In the genomic region with DNA sequence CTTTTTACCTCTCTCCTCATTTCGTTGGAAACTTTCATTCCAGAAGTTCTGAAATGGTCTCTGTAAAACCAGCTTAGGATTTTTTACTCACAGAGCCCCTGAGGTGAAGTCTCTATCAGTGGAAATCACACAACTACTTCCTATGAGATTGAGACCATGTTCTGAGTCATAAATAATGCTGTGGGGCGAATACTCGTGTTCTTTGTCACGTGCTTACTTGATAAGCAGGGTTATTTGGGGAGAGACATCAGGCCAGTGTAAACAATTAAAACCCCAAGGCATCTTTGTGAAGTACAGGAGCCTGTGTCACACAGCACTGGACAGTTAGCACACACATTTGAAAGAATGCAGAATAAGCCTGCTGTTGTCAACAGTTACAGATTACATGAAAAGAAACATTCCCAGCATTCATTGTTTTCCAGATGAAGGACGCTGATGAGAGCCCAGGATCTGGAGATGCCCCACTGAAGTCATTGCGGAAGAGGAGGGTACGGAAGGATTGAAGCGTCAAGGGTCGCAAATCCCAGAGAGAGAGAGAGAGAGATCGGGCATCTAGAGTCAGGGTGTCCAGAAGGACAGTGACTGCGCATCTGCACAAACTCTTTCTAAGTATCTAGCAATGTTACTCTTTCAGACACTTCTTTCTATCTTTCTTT, we compare ENCODE assay signal across 29 mouse cellular contexts. TPM values are rescaled to one million over a fixed set of nuclear protein-coding genes. Genes with fewer than 3 reads are reported as not detected.
DNase-seq lines count a peak whose midpoint lies in the region; ATAC-seq and TF ChIP-seq lines count a peak whose summit lies in the region.
"Had no signal": no experiment of that assay in that cellular context is flagged by ENCODE, and none has a peak within 500 bp of the region (broad histone marks: within the 10 kb centered on the region; RNA-seq: fewer than 3 reads in every experiment).

No protein-coding gene starts in this region.

- TF ChIP-seq CTCF in liver, postnatal 0 days (IDR thresholded peaks at IDR 0.05; ENCODE audit: low read depth), result no peak

- H3K9ac ChIP-seq in heart, embryonic 14.5 days (ENCODE audit: low read length), result no peak overlapping the region
- H3K9ac ChIP-seq in liver, embryonic 13.5 days, result no peak overlapping the region
- no peak overlapping the region for H3K9ac ChIP-seq in liver, postnatal 0 days (replicated peaks)
- H3K9ac ChIP-seq in neural tube, embryonic 15.5 days (replicated peaks), result no peak overlapping the region
- no peak overlapping the region for H3K9ac ChIP-seq in hindbrain, embryonic 13.5 days
- H3K9ac ChIP-seq: forebrain, embryonic 13.5 days; heart, embryonic 15.5 days; hindbrain, embryonic 14.5 days; midbrain, embryonic 13.5 days; neural tube, embryonic 13.5 days had no signal

- 0 out of 2 replicates have a peak overlapping the region, but pooled peaks have one; percentile 6 for H3K4me2 ChIP-seq in heart, embryonic 14.5 days (ENCODE audit: low read length)
- H3K4me2 ChIP-seq in liver, embryonic 13.5 days, result no peak overlapping the region
- H3K4me2 ChIP-seq in liver, postnatal 0 days (ENCODE audit: low read depth, low read length), result no peak overlapping the region
- H3K4me2 ChIP-seq in neural tube, embryonic 15.5 days, result no peak overlapping the region
- no peak overlapping the region for H3K4me2 ChIP-seq in hindbrain, embryonic 13.5 days
- H3K4me2 ChIP-seq: forebrain, embryonic 13.5 days; heart, embryonic 15.5 days; hindbrain, embryonic 14.5 days; midbrain, embryonic 13.5 days; neural tube, embryonic 13.5 days had no signal

- no peaks in the 10 kb centered on the region for H3K36me3 ChIP-seq in heart, embryonic 14.5 days (ENCODE audit: control insufficient read depth, insufficient read depth, low read length)
- H3K36me3 ChIP-seq in liver, embryonic 13.5 days, result no peaks in the 10 kb centered on the region
- no peaks in the 10 kb centered on the region for H3K36me3 ChIP-seq in liver, postnatal 0 days (replicated peaks; ENCODE audit: insufficient read depth, low read length)
- H3K36me3 ChIP-seq in neural tube, embryonic 15.5 days, result peaks cover 8% of the 10 kb centered on the region; the same call in 1 of the 2 replicates
- H3K36me3 ChIP-seq in hindbrain, embryonic 13.5 days, result no peaks in the 10 kb centered on the region
- H3K36me3 ChIP-seq: heart, embryonic 15.5 days; midbrain, embryonic 13.5 days; neural tube, embryonic 13.5 days had no signal

- no peaks in the 10 kb centered on the region for H3K9me3 ChIP-seq in heart, embryonic 14.5 days (ENCODE audit: control insufficient read depth, low read length)
- no peaks in the 10 kb centered on the region for H3K9me3 ChIP-seq in liver, embryonic 13.5 days (replicated peaks)
- no peaks in the 10 kb centered on the region for H3K9me3 ChIP-seq in liver, postnatal 0 days (ENCODE audit: low read length)
- no peaks in the 10 kb centered on the region for H3K9me3 ChIP-seq in neural tube, embryonic 15.5 days (replicated peaks)
- no peaks in the 10 kb centered on the region for H3K9me3 ChIP-seq in hindbrain, embryonic 13.5 days
- H3K9me3 ChIP-seq: forebrain, embryonic 13.5 days; heart, embryonic 15.5 days; midbrain, embryonic 13.5 days; neural tube, embryonic 13.5 days had no signal

- peaks cover 0 to 8% of the 10 kb centered on the region in 2 experiments; a peak in 1 of 4 replicates for H3K4me1 ChIP-seq in heart, embryonic 14.5 days (ENCODE audit: control insufficient read depth in 2 of 2, insufficient read depth in 2 of 2, low read length in 2 of 2)
- H3K4me1 ChIP-seq in liver, embryonic 13.5 days (replicated peaks), result peaks cover 85% of the 10 kb centered on the region
- peaks cover 10% of the 10 kb centered on the region for H3K4me1 ChIP-seq in liver, postnatal 0 days (ENCODE audit: insufficient read depth)
- no peaks in the 10 kb centered on the region for H3K4me1 ChIP-seq in neural tube, embryonic 15.5 days
- H3K4me1 ChIP-seq in hindbrain, embryonic 13.5 days (replicated peaks), result no peaks in the 10 kb centered on the region
- H3K4me1 ChIP-seq: forebrain, embryonic 13.5 days had no signal

- no peak for ATAC-seq in heart, embryonic 14.5 days (ENCODE audit: insufficient number of reproducible peaks, insufficient read depth, low FRiP score, low read depth)
- ATAC-seq in liver, embryonic 13.5 days (ENCODE audit: low read depth), result no peak
- ATAC-seq in liver, postnatal 0 days, result no peak
- no peak for ATAC-seq in neural tube, embryonic 15.5 days (ENCODE audit: low FRiP score)
- ATAC-seq in hindbrain, embryonic 13.5 days (ENCODE audit: low FRiP score), result no peak
- ATAC-seq: activated CD4-positive, CD25-positive, alpha-beta regulatory T cell, adult 4 months; forebrain, embryonic 13.5 days; intestine, postnatal 0 days; midbrain, embryonic 13.5 days had no signal

- H3K4me3 ChIP-seq in heart, embryonic 14.5 days (ENCODE audit: control insufficient read depth in 1 of 2, insufficient read depth in 1 of 2, low read depth in 1 of 2, low read length in 2 of 2), result no peak overlapping the region
- H3K4me3 ChIP-seq in liver, embryonic 13.5 days (replicated peaks), result no peak overlapping the region
- no peak overlapping the region for H3K4me3 ChIP-seq in liver, postnatal 0 days (ENCODE audit: low read depth, low read length)
- H3K4me3 ChIP-seq in neural tube, embryonic 15.5 days (replicated peaks), result no peak overlapping the region
- no peak overlapping the region for H3K4me3 ChIP-seq in hindbrain, embryonic 13.5 days
- H3K4me3 ChIP-seq: forebrain, embryonic 13.5 days; heart, embryonic 15.5 days; midbrain, embryonic 13.5 days; neural tube, embryonic 13.5 days had no signal

- WGBS in heart, embryonic 14.5 days, result 38% methylated on average over 11 of the region's 11 CpGs
- whole genome bisulfite sequencing in liver, embryonic 13.5 days (ENCODE audit: insufficient replicate concordance), result 60% methylated on average over 11 of the region's 11 CpGs
- 68% methylated on average over 11 of the region's 11 CpGs for WGBS in liver, postnatal 0 days (ENCODE audit: insufficient replicate concordance)
- 68% methylated on average over 11 of the region's 11 CpGs for WGBS in neural tube, embryonic 15.5 days
- WGBS in hindbrain, embryonic 13.5 days, result 80% methylated on average over 11 of the region's 11 CpGs

- no peak for DNase-seq in heart, adult 9 months (ENCODE audit: low spot score in 2 of 2)
- DNase-seq in liver, embryonic 13.5 days, result no peak
- DNase-seq in liver, postnatal 0 days, result no peak
- DNase-seq in ES-CJ7 (ENCODE audit: low read depth, low spot score), result peak; percentile 76
- DNase-seq in ZHBTc4 (ENCODE audit: low read depth, low spot score), result peak; percentile 81
- DNase-seq: adrenal gland, adult 2 months; adrenal gland, postnatal 36 days; B cell, adult 2 months; cerebellum, adult 18-20 months; cerebellum, postnatal 14 days; gastrocnemius, postnatal 10 days; kidney, postnatal 10 days; layer of hippocampus, adult 9-11 months; retina, postnatal 1 day; right cerebral cortex, postnatal 14 days; thymus, postnatal 4 days had no signal

- H3K27me3 ChIP-seq in heart, embryonic 14.5 days (ENCODE audit: control insufficient read depth, insufficient read depth, low read length), result peaks cover 38% of the 10 kb centered on the region
- no peaks in the 10 kb centered on the region for H3K27me3 ChIP-seq in liver, embryonic 13.5 days
- H3K27me3 ChIP-seq in liver, postnatal 0 days (ENCODE audit: insufficient read depth, low read length), result no peaks in the 10 kb centered on the region
- H3K27me3 ChIP-seq in neural tube, embryonic 15.5 days (replicated peaks), result no peaks in the 10 kb centered on the region
- H3K27me3 ChIP-seq in hindbrain, embryonic 13.5 days, result no peaks in the 10 kb centered on the region
- H3K27me3 ChIP-seq: forebrain, embryonic 13.5 days; midbrain, embryonic 13.5 days; neural tube, embryonic 13.5 days had no signal

- no peak for TF ChIP-seq EP300 in liver, postnatal 0 days (IDR thresholded peaks at IDR 0.05; ENCODE audit: low read depth)

- H3K27ac ChIP-seq in heart, embryonic 14.5 days (replicated peaks in 1 of 2; ENCODE audit: control insufficient read depth in 1 of 2, insufficient read depth in 1 of 2, low read depth in 2 of 2, low read length in 2 of 2), result no peak overlapping the region
- peak overlapping the region; percentile 67 for H3K27ac ChIP-seq in liver, embryonic 13.5 days
- no peak overlapping the region for H3K27ac ChIP-seq in liver, postnatal 0 days (ENCODE audit: low read depth)
- H3K27ac ChIP-seq in neural tube, embryonic 15.5 days (replicated peaks), result no peak overlapping the region
- no peak overlapping the region for H3K27ac ChIP-seq in hindbrain, embryonic 13.5 days
- H3K27ac ChIP-seq: forebrain, embryonic 13.5 days; heart, embryonic 15.5 days; hindbrain, embryonic 14.5 days; macrophage; midbrain, embryonic 13.5 days; neural tube, embryonic 13.5 days had no signal

RNA-seq across cellular contexts. Expression of gene Scoc, which starts 32.0 kb away (rescaled TPM):
- 76.3 and 79.9 TPM in 2 replicates for polyA plus RNA-seq in heart, embryonic 14.5 days (2014; fragmentation: Nextera tagmentation; extraction: Ambion mirVana)
- polyA plus RNA-seq in liver, embryonic 13.5 days (2015; fragmentation: Nextera tagmentation; extraction: Ambion mirVana), result 75.5 and 95.5 TPM in 2 replicates
- polyA plus RNA-seq in liver, postnatal 0 days (2015; fragmentation: Nextera tagmentation; extraction: Ambion mirVana), result 40.8 and 48.0 TPM in 2 replicates
- polyA plus RNA-seq in neural tube, embryonic 15.5 days (2015; fragmentation: Nextera tagmentation; extraction: Ambion mirVana), result 272 and 290 TPM in 2 replicates
- 226 and 241 TPM in 2 replicates for polyA plus RNA-seq in hindbrain, embryonic 13.5 days (2015; fragmentation: Nextera tagmentation; extraction: Ambion mirVana)

RNA-seq across cellular contexts. Expression of gene Clgn, which starts 36.6 kb away (rescaled TPM):
- polyA plus RNA-seq in heart, embryonic 14.5 days (2014; fragmentation: Nextera tagmentation; extraction: Ambion mirVana), result 0.08 TPM in 1 of 2 replicates, not detected in the other
- 0.38 and 0.58 TPM in 2 replicates for polyA plus RNA-seq in liver, embryonic 13.5 days (2015; fragmentation: Nextera tagmentation; extraction: Ambion mirVana)
- 0.12 and 0.21 TPM in 2 replicates for polyA plus RNA-seq in liver, postnatal 0 days (2015; fragmentation: Nextera tagmentation; extraction: Ambion mirVana)
- polyA plus RNA-seq in neural tube, embryonic 15.5 days (2015; fragmentation: Nextera tagmentation; extraction: Ambion mirVana), result 15.9 and 17.2 TPM in 2 replicates
- 9.2 and 9.6 TPM in 2 replicates for polyA plus RNA-seq in hindbrain, embryonic 13.5 days (2015; fragmentation: Nextera tagmentation; extraction: Ambion mirVana)
- polyA plus RNA-seq: adrenal gland, adult 2 months; liver, adult 2 months; macrophage; small intestine, adult 2 months had no signal

Comparison
In these comparisons a context has a peak if more than half of its experiments do, and no peak if none do; other contexts are left out.
1. DNase-seq: peak in ES-CJ7 (single experiment) and ZHBTc4 (single experiment); none in heart, adult 9 months (0 of 2), liver, embryonic 13.5 days (single experiment) and liver, postnatal 0 days (single experiment).